13 mouse cellular contexts compared by ENCODE assay signal in the genomic region with DNA sequence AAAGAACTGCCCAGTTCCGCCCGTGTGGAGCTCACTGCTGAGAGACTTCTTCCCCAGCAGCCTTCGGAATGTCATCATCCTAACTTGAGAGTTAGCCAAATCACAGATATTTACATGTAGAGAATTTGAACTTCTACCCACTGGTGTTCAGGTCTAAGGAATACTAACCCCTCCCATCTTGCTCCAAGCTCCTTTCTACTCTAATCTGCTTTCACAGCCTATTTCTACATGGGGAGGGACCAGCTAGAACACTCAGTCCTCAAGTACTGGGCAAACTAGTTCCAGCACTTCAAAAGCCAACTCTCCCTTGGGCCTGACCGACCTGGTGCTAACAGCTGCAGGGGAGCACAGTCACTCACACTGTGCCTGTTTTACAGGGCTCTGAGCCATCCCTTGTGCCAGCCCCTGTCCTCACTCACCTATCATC. TPM values are rescaled to one million over a fixed set of nuclear protein-coding genes. Genes with fewer than 3 reads are reported as not detected.
DNase-seq lines count a peak whose midpoint lies in the region; ATAC-seq and TF ChIP-seq lines count a peak whose summit lies in the region.
"Had no signal": no experiment of that assay in that cellular context is flagged by ENCODE, and none has a peak within 500 bp of the region (broad histone marks: within the 10 kb centered on the region; RNA-seq: fewer than 3 reads in every experiment).

No protein-coding gene starts in this region.

- no peak overlapping the region for H3K4me2 ChIP-seq in lung, embryonic 15.5 days
- H3K4me2 ChIP-seq: limb, embryonic 12.5 days had no signal

- peak; percentile 78 for ATAC-seq in lung, embryonic 15.5 days (ENCODE audit: borderline replicate concordance, extremely low read depth, low FRiP score, low TSS enrichment)

- peaks cover 9% of the 10 kb centered on the region; the same call in 1 of the 2 replicates for H3K4me1 ChIP-seq in heart, embryonic 10.5 days
- peaks cover 10 to 30% of the 10 kb centered on the region in 2 experiments; a peak in 3 of 4 replicates for H3K4me1 ChIP-seq in ES-E14 (ENCODE audit: control insufficient read depth in 2 of 2, insufficient read depth in 2 of 2, low read length in 2 of 2, poor library complexity in 1 of 2)
- peaks cover 45% of the 10 kb centered on the region for H3K4me1 ChIP-seq in hindbrain, embryonic 10.5 days (replicated peaks)
- H3K4me1 ChIP-seq in lung, embryonic 15.5 days = peaks cover 37% of the 10 kb centered on the region

- H3K9ac ChIP-seq in ES-E14 (ENCODE audit: insufficient read depth, low read depth, low read length, poor library complexity, severe bottlenecking) = 0 out of 2 replicates have a peak overlapping the region, but pooled peaks have one; percentile 5
- no peak overlapping the region for H3K9ac ChIP-seq in lung, embryonic 15.5 days
- H3K9ac ChIP-seq: limb, embryonic 12.5 days had no signal

- DNase-seq in heart, postnatal 10 days = peak; percentile 34 to 41
- DNase-seq in heart, embryonic 10.5 days (ENCODE audit: low spot score) = no peak
- no peak for DNase-seq in ES-E14 (ENCODE audit: low read depth, low spot score)
- DNase-seq in hindbrain, embryonic 10.5 days (ENCODE audit: low spot score) = no peak
- DNase-seq in cerebellum, postnatal 14 days = no peak
- DNase-seq in thymus, postnatal 4 days = no peak
- DNase-seq in thymus, adult 18-20 months = no peak
- DNase-seq: adrenal gland, postnatal 10 days; gastrocnemius, postnatal 10 days; spleen, adult 18-20 months had no signal

- H3K27ac ChIP-seq in heart, embryonic 10.5 days = no peak overlapping the region
- no peak overlapping the region for H3K27ac ChIP-seq in ES-E14 (ENCODE audit: insufficient read depth, low read depth, low read length, poor library complexity, severe bottlenecking)
- peak overlapping the region; percentile 53 for H3K27ac ChIP-seq in hindbrain, embryonic 10.5 days
- H3K27ac ChIP-seq in lung, embryonic 15.5 days = peak overlapping the region; percentile 59
- H3K27ac ChIP-seq: limb, embryonic 12.5 days had no signal

- intact Hi-C loops in heart, postnatal 10 days (cut with DNase I) = no loop called here

- 69% methylated on average over 4 of the region's 4 CpGs for WGBS in heart, embryonic 10.5 days
- WGBS in hindbrain, embryonic 10.5 days = 73% methylated on average over 4 of the region's 4 CpGs
- WGBS in lung, embryonic 15.5 days = 29% methylated on average over 4 of the region's 4 CpGs

- no peak overlapping the region for H3K4me3 ChIP-seq in heart, embryonic 10.5 days
- H3K4me3 ChIP-seq in ES-E14 (ENCODE audit: insufficient read depth in 1 of 2, low read depth in 1 of 2, low read length in 2 of 2, poor library complexity in 1 of 2, severe bottlenecking in 1 of 2) = no peak overlapping the region
- H3K4me3 ChIP-seq in hindbrain, embryonic 10.5 days = no peak overlapping the region
- no peak overlapping the region for H3K4me3 ChIP-seq in lung, embryonic 15.5 days
- H3K4me3 ChIP-seq: limb, embryonic 12.5 days had no signal

- in situ Hi-C loops in ES-E14 (cut with MboI; ENCODE audit: low sequenced_read_pairs in 2 of 2, unreplicated experiment in 2 of 2) = no loop called here

- H3K9me3 ChIP-seq in heart, embryonic 10.5 days = no peaks in the 10 kb centered on the region
- H3K9me3 ChIP-seq in ES-E14 (ENCODE audit: control insufficient read depth, insufficient read depth, low read depth, low read length) = no peaks in the 10 kb centered on the region
- H3K9me3 ChIP-seq in hindbrain, embryonic 10.5 days = no peaks in the 10 kb centered on the region
- no peaks in the 10 kb centered on the region for H3K9me3 ChIP-seq in lung, embryonic 15.5 days
- H3K9me3 ChIP-seq: G1E; limb, embryonic 12.5 days had no signal

- H3K27me3 ChIP-seq in heart, embryonic 10.5 days (ENCODE audit: insufficient read depth, poor library complexity, severe bottlenecking) = no peaks in the 10 kb centered on the region
- H3K27me3 ChIP-seq in hindbrain, embryonic 10.5 days (ENCODE audit: insufficient read depth, poor library complexity, severe bottlenecking) = no peaks in the 10 kb centered on the region
- H3K27me3 ChIP-seq in lung, embryonic 15.5 days = no peaks in the 10 kb centered on the region
- H3K27me3 ChIP-seq: limb, embryonic 12.5 days had no signal

- H3K36me3 ChIP-seq in heart, embryonic 10.5 days = no peaks in the 10 kb centered on the region
- H3K36me3 ChIP-seq in ES-E14 (ENCODE audit: control insufficient read depth, insufficient read depth, low read length, poor library complexity, severe bottlenecking) = peaks cover 2% of the 10 kb centered on the region; the same call in 1 of the 2 replicates
- H3K36me3 ChIP-seq in hindbrain, embryonic 10.5 days = 0 out of 2 replicates have a peak, but pooled peaks cover 3% of the 10 kb centered on the region
- H3K36me3 ChIP-seq in lung, embryonic 15.5 days = no peaks in the 10 kb centered on the region
- H3K36me3 ChIP-seq: G1E; limb, embryonic 12.5 days had no signal

TF ChIP-seq in ES-E14, 5 proteins besides CTCF, POLR2A, EP300 and RAD21:
- no peak for TF ChIP-seq CHD2 (IDR thresholded peaks at IDR 0.05; ENCODE audit: low read depth, low read length)
- TF ChIP-seq MAFK (IDR thresholded peaks at IDR 0.05; ENCODE audit: insufficient read depth, low read depth, low read length) = no peak

RNA-seq across cellular contexts. Expression of a gene that starts 44.0 kb away (rescaled TPM):
- total RNA-seq in heart, postnatal 10 days (2021) = 10 to 100 TPM in 1 of 2 experiments, 1 to 10 TPM in 1; 9.2 to 10.3 TPM
- 24.6 and 27.5 TPM in 2 replicates for polyA plus RNA-seq in heart, embryonic 10.5 days (2016; fragmentation: Nextera tagmentation; extraction: Ambion mirVana)
- total RNA-seq in ES-E14 (2012; rRNA removed) = 27.1 and 39.9 TPM in 2 replicates
- 54.4 and 55.9 TPM in 2 replicates for polyA plus RNA-seq in hindbrain, embryonic 10.5 days (2016; fragmentation: Nextera tagmentation; extraction: Ambion mirVana)
- polyA plus RNA-seq in lung, embryonic 15.5 days (2015; fragmentation: Nextera tagmentation; extraction: Ambion mirVana) = 43.8 and 48.5 TPM in 2 replicates

Comparison
In these comparisons a context has a peak if more than half of its experiments do, and no peak if none do; other contexts are left out.
1. DNase-seq: peak in heart, postnatal 10 days (2 of 2); none in heart, embryonic 10.5 days (single experiment), ES-E14 (single experiment), hindbrain, embryonic 10.5 days (single experiment), cerebellum, postnatal 14 days (0 of 2), thymus, postnatal 4 days (single experiment) and thymus, adult 18-20 months (0 of 2).
2. H3K27ac ChIP-seq: peak in hindbrain, embryonic 10.5 days (single experiment) and lung, embryonic 15.5 days (single experiment); none in heart, embryonic 10.5 days (single experiment) and ES-E14 (single experiment).